Mouse (Mus musculus) liver, embryonic 15.5 days (tissue): ENCODE data around the gene Gm10912. TPM values are rescaled to one million over a fixed set of nuclear protein-coding genes. Genes with fewer than 3 reads are reported as not detected.
"Not testable (repeated sequence)": the region's sequence is repeated elsewhere in the genome, so short reads cannot be mapped to it uniquely, and the experiment has no call there.

Experiments
- ATAC-seq: fragments of 200-750 bp; cut with Nextera tagmentation; 2 replicates; pipeline ENCODE4 v1.8.0; 2017; ENCODE audit warnings: moderate number of reproducible peaks, mild to moderate bottlenecking, moderate library complexity; ENCODE audit not compliant: insufficient read depth
- H3K27ac ChIP-seq: fragments of 300-500 bp; sonication (generic); replicated peaks from 2 replicates; pipeline ENCODE4 v1.5.1; 2015; ENCODE audit warnings: mild to moderate bottlenecking, inconsistent platforms
- H3K27me3 ChIP-seq: fragments of 300-500 bp; sonication (generic); 2 replicates; pipeline ENCODE4 v1.6.1; 2015; ENCODE audit warnings: mild to moderate bottlenecking, inconsistent platforms
- H3K36me3 ChIP-seq: fragments of 300-500 bp; sonication (generic); replicated peaks from 2 replicates; pipeline ENCODE4 v1.6.1; 2015; ENCODE audit warnings: moderate library complexity, mild to moderate bottlenecking, inconsistent platforms
- H3K4me1 ChIP-seq: fragments of 300-500 bp; sonication (generic); replicated peaks from 2 replicates; pipeline ENCODE4 v1.6.1; 2015; ENCODE audit warnings: inconsistent platforms
- H3K4me2 ChIP-seq: fragments of 300-500 bp; sonication (generic); 2 replicates; pipeline ENCODE4 v1.6.1; 2015; ENCODE audit warnings: moderate library complexity, mild to moderate bottlenecking, inconsistent platforms
- H3K4me3 ChIP-seq: fragments of 300-500 bp; sonication (generic); replicated peaks from 2 replicates; pipeline ENCODE4 v1.5.1; 2015; ENCODE audit warnings: mild to moderate bottlenecking, inconsistent platforms
- H3K9ac ChIP-seq: fragments of 300-500 bp; sonication (generic); 2 replicates; pipeline ENCODE4 v1.6.1; 2015; ENCODE audit warnings: moderate library complexity, mild to moderate bottlenecking, inconsistent platforms
- H3K9me3 ChIP-seq: fragments of 300-500 bp; sonication (generic); replicated peaks from 2 replicates; pipeline ENCODE4 v1.6.1; 2016; ENCODE audit warnings: inconsistent platforms
- WGBS: fragments of 180-500 bp; shearing (Covaris S2); methylation state at CpG from one replicate; pipeline ENCODE4 v1.1.7; 2015; ENCODE audit warnings: mixed read lengths; ENCODE audit not compliant: insufficient replicate concordance; 5-methylcytosine and 5-hydroxymethylcytosine counted together
- polyA plus RNA-seq: library from polyadenylated mRNA; unstranded; fragments of >200 nt; fragmentation: Nextera tagmentation; extraction: Ambion mirVana; gene quantifications from 2 replicates; pipeline ENCODE4 v1.2.1, GENCODE M21; 2015

Gene Gm10912
- polyA plus RNA-seq, 1 experiment from 2014 or later = 0.13 TPM

GRCm38 (mm10) chr2:104097396-104097795, 31.8 kb downstream of the Gm10912 start:
- Histone ChIP-seq H3K36me3 (peaks cover 12% of the 10 kb centered on the region), H3K4me2 (peak overlapping the region; percentile 70), H3K9ac (peak overlapping the region; percentile 76), H3K4me1 (peaks cover 82% of the 10 kb centered on the region), H3K4me3 (peak overlapping the region; percentile 70), H3K27ac (peak overlapping the region; percentile 96)
- ATAC-seq, H3K27me3 ChIP-seq, H3K9me3 ChIP-seq: not testable (repeated sequence)
- 81% methylated on average over 4 of the region's 4 CpGs for WGBS

GRCm38 (mm10) chr2:104098529-104099230, 33.1 kb downstream of the Gm10912 start:
- WGBS = 2% methylated on average over 3 of the region's 3 CpGs
- Histone ChIP-seq H3K27me3 (no peaks in the 10 kb centered on the region), H3K9me3 (no peaks in the 10 kb centered on the region), H3K9ac (peak overlapping the region; percentile 59), H3K4me3 (peak overlapping the region; percentile 70), H3K4me1 (peaks cover 82% of the 10 kb centered on the region), H3K27ac (peak overlapping the region; percentile 96), H3K36me3 (peaks cover 17% of the 10 kb centered on the region), H3K4me2 (peak overlapping the region; percentile 70)
- ATAC-seq = peak; percentile 90

- ATAC-seq = no peak
- WGBS = 78% methylated on average over 2 of the region's 2 CpGs
- Histone ChIP-seq H3K27ac (peak overlapping the region; percentile 96), H3K27me3 (no peaks in the 10 kb centered on the region), H3K4me1 (peaks cover 81% of the 10 kb centered on the region), H3K9me3 (no peaks in the 10 kb centered on the region), H3K9ac (peak overlapping the region; percentile 59), H3K36me3 (peaks cover 19% of the 10 kb centered on the region), H3K4me2 (peak overlapping the region; percentile 70), H3K4me3 (peak overlapping the region; percentile 70)
Observed at GRCm38 (mm10) chr2:104099231-104099585, 33.6 kb downstream of the Gm10912 start.

- H3K9me3 ChIP-seq = no peaks in the 10 kb centered on the region
- H3K36me3 ChIP-seq = peaks cover 27% of the 10 kb centered on the region
- H3K27me3 ChIP-seq = no peaks in the 10 kb centered on the region
- ATAC-seq = no peak
- peaks cover 85% of the 10 kb centered on the region for H3K4me1 ChIP-seq
- 33% methylated on average over 1 of the region's 1 CpGs for WGBS
- peak overlapping the region; percentile 96 for H3K27ac ChIP-seq
- peak overlapping the region; percentile 70 for H3K4me3 ChIP-seq
- H3K9ac ChIP-seq = 0 out of 2 replicates have a peak overlapping the region, but pooled peaks have one; percentile 9
- H3K4me2 ChIP-seq = peak overlapping the region; percentile 70
Observed at GRCm38 (mm10) chr2:104099946-104100345, 34.3 kb downstream of the Gm10912 start.

GRCm38 (mm10) chr2:104104800-104105199, 39.2 kb downstream of the Gm10912 start:
- Histone ChIP-seq H3K4me3 (no peak overlapping the region), H3K9ac (no peak overlapping the region), H3K36me3 (peaks cover 50% of the 10 kb centered on the region), H3K27me3 (no peaks in the 10 kb centered on the region), H3K4me2 (no peak overlapping the region), H3K4me1 (peaks cover 78% of the 10 kb centered on the region), H3K27ac (no peak overlapping the region), H3K9me3 (no peaks in the 10 kb centered on the region)
- 80% methylated on average over 6 of the region's 6 CpGs for WGBS
- ATAC-seq = no peak

- H3K4me3 ChIP-seq, H3K27me3 ChIP-seq, H3K27ac ChIP-seq, H3K9ac ChIP-seq, H3K9me3 ChIP-seq, H3K4me2 ChIP-seq, ATAC-seq: not testable (repeated sequence)
- Histone ChIP-seq H3K4me1 (peaks cover 60% of the 10 kb centered on the region), H3K36me3 (peaks cover 49% of the 10 kb centered on the region)
- 82% methylated on average over 2 of the region's 2 CpGs for WGBS
Observed at GRCm38 (mm10) chr2:104109021-104109420, 43.4 kb downstream of the Gm10912 start.

GRCm38 (mm10) chr2:104109528-104109927, 43.9 kb downstream of the Gm10912 start:
- Histone ChIP-seq H3K4me2 (no peak overlapping the region), H3K27ac (0 out of 2 replicates have a peak overlapping the region, but pooled peaks have one; percentile 22), H3K9ac (no peak overlapping the region), H3K36me3 (peaks cover 48% of the 10 kb centered on the region), H3K9me3 (no peaks in the 10 kb centered on the region), H3K4me3 (no peak overlapping the region), H3K27me3 (no peaks in the 10 kb centered on the region), H3K4me1 (peaks cover 56% of the 10 kb centered on the region)
- 28% methylated on average over 2 of the region's 2 CpGs for WGBS
- ATAC-seq = no peak

- no peak for ATAC-seq
- Histone ChIP-seq H3K27ac (0 out of 2 replicates have a peak overlapping the region, but pooled peaks have one; percentile 2), H3K9me3 (no peaks in the 10 kb centered on the region), H3K4me3 (no peak overlapping the region), H3K4me1 (peaks cover 52% of the 10 kb centered on the region), H3K27me3 (no peaks in the 10 kb centered on the region), H3K9ac (no peak overlapping the region), H3K36me3 (peaks cover 49% of the 10 kb centered on the region), H3K4me2 (no peak overlapping the region)
- WGBS = 66% methylated on average over 4 of the region's 4 CpGs
Observed at GRCm38 (mm10) chr2:104110031-104110430, 44.4 kb downstream of the Gm10912 start.

- H3K27ac ChIP-seq, H3K4me2 ChIP-seq, H3K27me3 ChIP-seq, H3K4me3 ChIP-seq, ATAC-seq, H3K9me3 ChIP-seq, H3K9ac ChIP-seq: not testable (repeated sequence)
- H3K4me1 ChIP-seq = peaks cover 47% of the 10 kb centered on the region
- WGBS = no CpG with 5 or more reads among the region's 1 CpGs
- peaks cover 40% of the 10 kb centered on the region for H3K36me3 ChIP-seq
Observed at GRCm38 (mm10) chr2:104111170-104111797, 45.7 kb downstream of the Gm10912 start.

- H3K36me3 ChIP-seq = peaks cover 32% of the 10 kb centered on the region
- H3K27ac ChIP-seq = 0 out of 2 replicates have a peak overlapping the region, but pooled peaks have one; percentile 19
- peaks cover 34% of the 10 kb centered on the region for H3K4me1 ChIP-seq
- not testable (repeated sequence) for H3K4me3 ChIP-seq, H3K9me3 ChIP-seq, H3K4me2 ChIP-seq, H3K9ac ChIP-seq, H3K27me3 ChIP-seq
- peak; percentile 67 for ATAC-seq
Observed at GRCm38 (mm10) chr2:104113563-104113962, 47.9 kb downstream of the Gm10912 start.

GRCm38 (mm10) chr2:104114898-104115297, 49.3 kb downstream of the Gm10912 start:
- 79% methylated on average over 3 of the region's 3 CpGs for WGBS
- ATAC-seq = no peak
- Histone ChIP-seq H3K9me3 (no peaks in the 10 kb centered on the region), H3K4me2 (no peak overlapping the region), H3K27me3 (no peaks in the 10 kb centered on the region), H3K4me3 (no peak overlapping the region), H3K4me1 (peaks cover 38% of the 10 kb centered on the region), H3K36me3 (peaks cover 33% of the 10 kb centered on the region), H3K9ac (no peak overlapping the region), H3K27ac (no peak overlapping the region)
